Mouse (Mus musculus) megakaryocyte-erythroid progenitor cell, adult 5-6 weeks (primary cell): ENCODE measurements around the gene Gpsm2. TPM values are rescaled to one million over a fixed set of nuclear protein-coding genes. Genes with fewer than 3 reads are reported as not detected.
A peak's percentile ranks its signal among the peaks of the same experiment; 100 is the strongest.

ENCODE experiments used
- ATAC-seq: replicated peaks from 2 replicates; pipeline ENCODE4 v1.8.0; 2016; ENCODE audit warnings: mild to moderate bottlenecking, inconsistent platforms; ENCODE audit not compliant: severe bottlenecking, poor library complexity, low FRiP score, low TSS enrichment
- total RNA-seq, 2 experiments: library from RNA; stranded (forward) in 1 of 2; stranded (reverse) in 1 of 2; fragments of 200-1000, 215-1000 nt in 1 of 2; fragments of >200 nt in 1 of 2; fragmentation: Nextera tagmentation in 1 of 2; gene quantifications; 2 replicates each; pipeline ENCODE4 v1.2.3; 2014 to 2017

Gene Gpsm2
- total RNA-seq (2014; fragmentation: Nextera tagmentation) (35.5 and 68.2 TPM in 2 replicates), total RNA-seq (2017) (31.2 and 56.2 TPM in 2 replicates)

- ATAC-seq: peak; percentile 96
Observed at GRCm38 (mm10) chr3:108722036-108722872, at the start of gene Gpsm2. Gene Gpsm2 (minus strand): TSS chr3:108722309.

- ATAC-seq: peak; percentile 83
Observed at GRCm38 (mm10) chr3:108770725-108771368, 48.7 kb upstream of the Gpsm2 start.

GRCm38 (mm10) chr3:108769547-108769946, 47.4 kb upstream of the Gpsm2 start:
- ATAC-seq: no peak

GRCm38 (mm10) chr3:108767416-108767815, 45.3 kb upstream of the Gpsm2 start:
- no peak for ATAC-seq

GRCm38 (mm10) chr3:108766943-108767342, 44.8 kb upstream of the Gpsm2 start:
- ATAC-seq: no peak

- ATAC-seq: no peak
Observed at GRCm38 (mm10) chr3:108765476-108765875, 43.4 kb upstream of the Gpsm2 start.

- ATAC-seq: no peak
Observed at GRCm38 (mm10) chr3:108764976-108765375, 42.9 kb upstream of the Gpsm2 start.

- ATAC-seq: no peak
Observed at GRCm38 (mm10) chr3:108763691-108764090, 41.6 kb upstream of the Gpsm2 start.

- no peak for ATAC-seq
Observed at GRCm38 (mm10) chr3:108762597-108763111, 40.5 kb upstream of the Gpsm2 start.

GRCm38 (mm10) chr3:108759566-108760420, 37.7 kb upstream of the Gpsm2 start:
- ATAC-seq: no peak

GRCm38 (mm10) chr3:108757570-108757969, 35.5 kb upstream of the Gpsm2 start:
- no peak for ATAC-seq

GRCm38 (mm10) chr3:108756131-108756530, 34.0 kb upstream of the Gpsm2 start:
- ATAC-seq: no peak

GRCm38 (mm10) chr3:108755542-108755941, 33.4 kb upstream of the Gpsm2 start:
- ATAC-seq: no peak

- ATAC-seq: no peak
Observed at GRCm38 (mm10) chr3:108754541-108754940, 32.4 kb upstream of the Gpsm2 start.

- ATAC-seq: peak; percentile 75
Observed at GRCm38 (mm10) chr3:108751691-108752090, 29.6 kb upstream of the Gpsm2 start.

- peak; percentile 86 for ATAC-seq
Observed at GRCm38 (mm10) chr3:108751061-108751460, 29.0 kb upstream of the Gpsm2 start.

- no peak for ATAC-seq
Observed at GRCm38 (mm10) chr3:108744060-108744459, 22.0 kb upstream of the Gpsm2 start.

GRCm38 (mm10) chr3:108739045-108739708, 17.1 kb upstream of the Gpsm2 start, which contains the start of gene Aknad1:
Gene Aknad1 (plus strand): TSS chr3:108739658.
- ATAC-seq: no peak

- ATAC-seq: peak; percentile 75
Observed at GRCm38 (mm10) chr3:108737761-108738160, 15.7 kb upstream of the Gpsm2 start.
